Mouse (Mus musculus): ENCODE results near the gene Smarcd3.

The Smarcd3 gene

GRCm38 (mm10) chr5:24553621-24554244, 70.5 kb downstream of the Smarcd3 start:
- no peak for DNase-seq

GRCm38 (mm10) chr5:24551317-24551688, 72.9 kb downstream of the Smarcd3 start:
- no peak for DNase-seq

GRCm38 (mm10) chr5:24550598-24551316, 73.5 kb downstream of the Smarcd3 start:
- no peak for DNase-seq

GRCm38 (mm10) chr5:24542643-24543042, 81.6 kb downstream of the Smarcd3 start:
- DNase-seq, result no peak

GRCm38 (mm10) chr5:24541144-24541569, 83.1 kb downstream of the Smarcd3 start:
- DNase-seq, result no peak

Measured in kidney, adult 9 months (tissue).